Mouse (Mus musculus): Measurements from ENCODE around the gene Mif. TPM values are rescaled to one million over a fixed set of nuclear protein-coding genes. Genes with fewer than 3 reads are reported as not detected.
A peak's percentile ranks its signal among the peaks of the same experiment; 100 is the strongest.
"Not testable (repeated sequence)": the region's sequence is repeated elsewhere in the genome, so short reads cannot be mapped to it uniquely, and the experiment has no call there.

Gene Mif
- polyA plus RNA-seq, 1 experiment from 2014 or later: 1,948 TPM

DNA sequence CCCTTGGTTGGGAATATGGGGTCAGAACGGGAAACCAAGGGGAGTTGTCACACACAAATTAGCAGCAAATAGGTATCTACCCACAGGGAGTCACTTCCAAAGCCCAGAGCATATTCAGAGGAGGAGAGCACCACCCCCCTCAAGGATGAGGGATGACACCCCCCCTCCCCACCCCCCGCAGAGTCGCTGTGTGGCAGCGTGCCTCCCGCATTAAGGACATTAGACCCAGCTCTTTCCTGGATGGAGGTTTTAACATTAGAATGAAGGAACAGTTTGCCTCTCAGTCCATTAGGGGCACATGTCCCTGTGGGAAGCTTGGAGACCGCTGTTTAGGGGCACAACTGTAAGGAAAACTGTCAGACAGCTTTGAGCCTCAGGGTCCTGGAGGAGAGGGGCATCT lies 9.0 kb downstream of the Mif start:
- Histone ChIP-seq H3K4me3 (ENCODE audit: low read depth, low read length) (no peak overlapping the region), H3K4me2 (ENCODE audit: low read depth, low read length) (no peak overlapping the region), H3K9ac (replicated peaks; ENCODE audit: low read depth, low read length) (no peak overlapping the region), H3K36me3 (ENCODE audit: control insufficient read depth, insufficient read depth, low read length) (no peaks in the 10 kb centered on the region), H3K9me3 (ENCODE audit: control insufficient read depth, low read length) (no peaks in the 10 kb centered on the region), H3K4me1 (ENCODE audit: control insufficient read depth, insufficient read depth, low read length) (0 out of 2 replicates have a peak, but pooled peaks cover 3% of the 10 kb centered on the region), H3K27me3 (ENCODE audit: control insufficient read depth, insufficient read depth, low read length) (no peaks in the 10 kb centered on the region), H3K27ac (ENCODE audit: low read depth, low read length) (no peak overlapping the region)
- ATAC-seq (ENCODE audit: low read depth): no peak
- 7% methylated on average over 6 of the region's 6 CpGs for WGBS

DNA sequence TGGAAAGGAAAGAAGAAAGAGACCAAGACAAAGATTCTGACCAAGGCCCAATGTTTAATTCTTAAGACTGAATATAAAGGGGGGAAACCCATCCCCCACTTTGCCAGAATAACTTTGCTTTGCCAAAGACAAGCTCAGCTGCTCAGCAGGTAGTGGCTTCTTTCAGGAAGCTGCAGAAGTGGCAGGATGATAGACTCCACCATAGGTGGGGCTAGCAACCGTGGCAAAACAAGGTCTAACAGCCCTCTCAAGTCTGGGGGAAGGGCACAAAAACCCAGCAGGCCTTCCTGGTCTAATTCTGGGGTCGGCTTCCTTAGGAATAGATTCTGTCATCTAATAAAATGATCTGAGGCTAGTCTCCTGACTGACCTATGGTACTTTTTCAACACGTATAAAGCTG lies 11.7 kb downstream of the Mif start:
- no peaks in the 10 kb centered on the region for H3K27me3 ChIP-seq (ENCODE audit: control insufficient read depth, insufficient read depth, low read length)
- no peak for ATAC-seq (ENCODE audit: low read depth)
- no peak overlapping the region for H3K4me2 ChIP-seq (ENCODE audit: low read depth, low read length)
- 30% methylated on average over 3 of the region's 3 CpGs for WGBS
- no peak overlapping the region for H3K27ac ChIP-seq (ENCODE audit: low read depth, low read length)
- 0 out of 2 replicates have a peak, but pooled peaks cover 3% of the 10 kb centered on the region for H3K4me1 ChIP-seq (ENCODE audit: control insufficient read depth, insufficient read depth, low read length)
- no peaks in the 10 kb centered on the region for H3K36me3 ChIP-seq (ENCODE audit: control insufficient read depth, insufficient read depth, low read length)
- no peak overlapping the region for H3K4me3 ChIP-seq (ENCODE audit: low read depth, low read length)
- H3K9ac ChIP-seq (replicated peaks; ENCODE audit: low read depth, low read length): no peak overlapping the region
- no peaks in the 10 kb centered on the region for H3K9me3 ChIP-seq (ENCODE audit: control insufficient read depth, low read length)

DNA sequence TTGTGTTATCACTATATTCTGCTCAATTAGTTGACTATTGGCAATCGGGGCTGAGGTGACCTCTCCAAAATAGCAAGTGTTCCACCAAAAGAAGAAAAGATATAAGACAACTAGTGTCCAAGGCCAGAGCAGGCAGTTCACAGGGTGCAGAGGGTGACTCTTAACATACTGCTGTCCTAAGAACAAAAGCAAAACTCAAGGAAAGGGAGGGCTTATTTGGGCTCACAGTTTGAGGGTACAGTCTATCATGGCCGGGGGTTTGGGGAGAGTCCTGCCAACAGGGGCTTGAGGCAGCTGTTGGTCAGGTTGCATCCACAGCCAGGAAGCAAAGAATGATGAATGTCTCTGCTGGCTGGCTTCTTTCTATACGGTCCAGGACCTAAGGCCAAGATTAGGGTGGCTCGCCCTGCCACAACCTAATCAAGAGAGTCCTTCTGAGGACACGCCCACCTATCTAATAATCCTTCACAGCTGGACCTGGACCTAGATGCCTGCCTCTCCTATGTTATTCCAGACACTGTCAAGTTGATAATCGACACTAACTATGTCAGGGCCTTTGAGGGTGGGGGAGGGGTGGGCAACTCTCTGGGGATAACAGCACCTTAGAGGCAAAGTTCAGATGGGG lies 14.6 kb downstream of the Mif start:
- Histone ChIP-seq H3K4me2 (ENCODE audit: low read depth, low read length) (no peak overlapping the region), H3K4me3 (ENCODE audit: low read depth, low read length) (no peak overlapping the region), H3K27me3 (ENCODE audit: control insufficient read depth, insufficient read depth, low read length) (no peaks in the 10 kb centered on the region), H3K9me3 (ENCODE audit: control insufficient read depth, low read length) (no peaks in the 10 kb centered on the region), H3K9ac (replicated peaks; ENCODE audit: low read depth, low read length) (no peak overlapping the region), H3K4me1 (ENCODE audit: control insufficient read depth, insufficient read depth, low read length) (no peaks in the 10 kb centered on the region), H3K27ac (ENCODE audit: low read depth, low read length) (no peak overlapping the region), H3K36me3 (ENCODE audit: control insufficient read depth, insufficient read depth, low read length) (no peaks in the 10 kb centered on the region)
- no peak for ATAC-seq (ENCODE audit: low read depth)
- WGBS: 83% methylated on average over 6 of the region's 6 CpGs

GRCm38 (mm10) chr10:75844800-75845199 lies 15.2 kb downstream of the Mif start:
- H3K27me3 ChIP-seq (ENCODE audit: control insufficient read depth, insufficient read depth, low read length): no peaks in the 10 kb centered on the region
- no peak overlapping the region for H3K4me2 ChIP-seq (ENCODE audit: low read depth, low read length)
- no peaks in the 10 kb centered on the region for H3K36me3 ChIP-seq (ENCODE audit: control insufficient read depth, insufficient read depth, low read length)
- H3K4me3 ChIP-seq (ENCODE audit: low read depth, low read length): no peak overlapping the region
- no peaks in the 10 kb centered on the region for H3K9me3 ChIP-seq (ENCODE audit: control insufficient read depth, low read length)
- no peak overlapping the region for H3K27ac ChIP-seq (ENCODE audit: low read depth, low read length)
- no peak overlapping the region for H3K9ac ChIP-seq (replicated peaks; ENCODE audit: low read depth, low read length)
- no peaks in the 10 kb centered on the region for H3K4me1 ChIP-seq (ENCODE audit: control insufficient read depth, insufficient read depth, low read length)
- 61% methylated on average over 1 of the region's 1 CpGs for WGBS
- ATAC-seq (ENCODE audit: low read depth): no peak

- not testable (repeated sequence) for ATAC-seq (ENCODE audit: low read depth); H3K4me2 ChIP-seq (ENCODE audit: low read depth, low read length); H3K4me1 ChIP-seq (ENCODE audit: control insufficient read depth, insufficient read depth, low read length); H3K9ac ChIP-seq (replicated peaks; ENCODE audit: low read depth, low read length); H3K27ac ChIP-seq (ENCODE audit: low read depth, low read length); H3K36me3 ChIP-seq (ENCODE audit: control insufficient read depth, insufficient read depth, low read length); H3K27me3 ChIP-seq (ENCODE audit: control insufficient read depth, insufficient read depth, low read length); H3K4me3 ChIP-seq (ENCODE audit: low read depth, low read length); H3K9me3 ChIP-seq (ENCODE audit: control insufficient read depth, low read length)
- WGBS: 80% methylated on average over 6 of the region's 6 CpGs
Measured at GRCm38 (mm10) chr10:75843898-75844297, 16.1 kb downstream of the Mif start.

- WGBS: 90% methylated on average over 10 of the region's 10 CpGs
- no peak overlapping the region for H3K9ac ChIP-seq (replicated peaks; ENCODE audit: low read depth, low read length)
- H3K9me3 ChIP-seq (ENCODE audit: control insufficient read depth, low read length): no peaks in the 10 kb centered on the region
- no peak overlapping the region for H3K4me2 ChIP-seq (ENCODE audit: low read depth, low read length)
- ATAC-seq (ENCODE audit: low read depth): no peak
- H3K36me3 ChIP-seq (ENCODE audit: control insufficient read depth, insufficient read depth, low read length): no peaks in the 10 kb centered on the region
- H3K4me1 ChIP-seq (ENCODE audit: control insufficient read depth, insufficient read depth, low read length): peaks cover 14% of the 10 kb centered on the region
- H3K27ac ChIP-seq (ENCODE audit: low read depth, low read length): no peak overlapping the region
- H3K4me3 ChIP-seq (ENCODE audit: low read depth, low read length): no peak overlapping the region
- H3K27me3 ChIP-seq (ENCODE audit: control insufficient read depth, insufficient read depth, low read length): no peaks in the 10 kb centered on the region; the same call in 1 of the 2 replicates
Measured at GRCm38 (mm10) chr10:75839092-75839491, 20.9 kb downstream of the Mif start.

DNA sequence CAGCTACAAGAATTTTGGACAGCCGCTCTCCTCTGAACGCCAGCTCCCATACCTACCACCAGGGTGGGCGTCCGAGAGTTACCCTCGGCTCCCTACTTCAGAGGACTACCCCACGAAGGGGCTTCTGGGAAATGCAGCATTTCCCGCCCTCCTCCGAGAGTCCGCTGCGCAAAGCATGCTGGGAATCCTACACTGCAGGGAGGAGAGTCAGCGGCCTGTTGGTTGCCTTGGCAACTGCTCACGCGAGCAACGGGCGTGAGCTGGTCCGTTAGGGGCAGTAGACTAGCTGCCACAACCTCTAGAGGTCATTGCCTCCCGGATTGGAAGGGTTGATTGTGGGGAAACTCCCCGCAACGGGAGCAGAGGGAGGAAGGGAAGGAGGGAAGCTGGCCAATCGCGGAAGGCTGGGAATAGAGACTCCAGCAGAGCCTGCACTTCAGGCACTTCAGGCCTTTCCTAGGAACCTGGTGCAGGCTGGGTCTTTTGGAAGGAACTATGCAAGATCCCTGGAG lies 22.7 kb downstream of the Mif start, which contains the start of gene Gstt2:
TSS of gene Gstt2 (minus strand) at position 177 of the 512 bp plus-strand sequence.
- H3K36me3 ChIP-seq (ENCODE audit: control insufficient read depth, insufficient read depth, low read length): no peaks in the 10 kb centered on the region
- 0% methylated on average over 21 of the region's 21 CpGs for WGBS
- H3K27ac ChIP-seq (ENCODE audit: low read depth, low read length): peak within 1 kb of the TSS; percentile 78
- peak within 1 kb of the TSS; percentile 79 for H3K4me2 ChIP-seq (ENCODE audit: low read depth, low read length)
- peak within 1 kb of the TSS; percentile 46 for H3K4me3 ChIP-seq (ENCODE audit: low read depth, low read length)
- peak; percentile 90 for ATAC-seq (ENCODE audit: low read depth)
- H3K9ac ChIP-seq (replicated peaks; ENCODE audit: low read depth, low read length): peak within 1 kb of the TSS; percentile 67
- H3K9me3 ChIP-seq (ENCODE audit: control insufficient read depth, low read length): no peaks in the 10 kb centered on the region
- peaks cover 14% of the 10 kb centered on the region for H3K4me1 ChIP-seq (ENCODE audit: control insufficient read depth, insufficient read depth, low read length)
- H3K27me3 ChIP-seq (ENCODE audit: control insufficient read depth, insufficient read depth, low read length): peaks cover 2% of the 10 kb centered on the region; the same call in 1 of the 2 replicates

GRCm38 (mm10) chr10:75835761-75836531 lies 24.1 kb downstream of the Mif start:
- no peaks in the 10 kb centered on the region for H3K9me3 ChIP-seq (ENCODE audit: control insufficient read depth, low read length)
- H3K9ac ChIP-seq (replicated peaks; ENCODE audit: low read depth, low read length): no peak overlapping the region
- WGBS: 18% methylated on average over 9 of the region's 10 CpGs
- H3K27ac ChIP-seq (ENCODE audit: low read depth, low read length): no peak overlapping the region
- no peak for ATAC-seq (ENCODE audit: low read depth)
- 0 out of 2 replicates have a peak overlapping the region, but pooled peaks have one; percentile 2 for H3K4me3 ChIP-seq (ENCODE audit: low read depth, low read length)
- H3K4me2 ChIP-seq (ENCODE audit: low read depth, low read length): peak overlapping the region; percentile 51
- H3K27me3 ChIP-seq (ENCODE audit: control insufficient read depth, insufficient read depth, low read length): peaks cover 2% of the 10 kb centered on the region; the same call in 1 of the 2 replicates
- peaks cover 14% of the 10 kb centered on the region for H3K4me1 ChIP-seq (ENCODE audit: control insufficient read depth, insufficient read depth, low read length)
- H3K36me3 ChIP-seq (ENCODE audit: control insufficient read depth, insufficient read depth, low read length): no peaks in the 10 kb centered on the region

GRCm38 (mm10) chr10:75835307-75835706 lies 24.7 kb downstream of the Mif start:
- H3K9me3 ChIP-seq (ENCODE audit: control insufficient read depth, low read length): no peaks in the 10 kb centered on the region
- 0 out of 2 replicates have a peak overlapping the region, but pooled peaks have one; percentile 2 for H3K4me3 ChIP-seq (ENCODE audit: low read depth, low read length)
- peaks cover 14% of the 10 kb centered on the region for H3K4me1 ChIP-seq (ENCODE audit: control insufficient read depth, insufficient read depth, low read length)
- WGBS: 3% methylated on average over 10 of the region's 10 CpGs
- no peak overlapping the region for H3K27ac ChIP-seq (ENCODE audit: low read depth, low read length)
- peaks cover 2% of the 10 kb centered on the region; the same call in 1 of the 2 replicates for H3K27me3 ChIP-seq (ENCODE audit: control insufficient read depth, insufficient read depth, low read length)
- peak overlapping the region; percentile 51 for H3K4me2 ChIP-seq (ENCODE audit: low read depth, low read length)
- ATAC-seq (ENCODE audit: low read depth): 0 out of 2 replicates have a peak, but pooled peaks have one; percentile 19
- no peak overlapping the region for H3K9ac ChIP-seq (replicated peaks; ENCODE audit: low read depth, low read length)
- H3K36me3 ChIP-seq (ENCODE audit: control insufficient read depth, insufficient read depth, low read length): no peaks in the 10 kb centered on the region

Measured in neural tube, embryonic 14.5 days (tissue).